Mouse (Mus musculus) small intestine, adult 2 months (tissue): ENCODE results near the gene Slc26a8. TPM values are rescaled to one million over a fixed set of nuclear protein-coding genes. Genes with fewer than 3 reads are reported as not detected.

Experiments
- H3K27ac ChIP-seq: fragments of 200-500 bp; 2 replicates; pipeline ENCODE4 v1.5.1; 2012; ENCODE audit warnings: low read depth, low read length, control low read depth, inconsistent platforms; ENCODE audit not compliant: insufficient read depth
- H3K27me3 ChIP-seq: fragments of 200-500 bp; 2 replicates; pipeline ENCODE4 v1.6.1; 2012; ENCODE audit warnings: mild to moderate bottlenecking, moderate library complexity, low read length, inconsistent platforms; ENCODE audit not compliant: control insufficient read depth, insufficient read depth
- H3K36me3 ChIP-seq: fragments of 200-500 bp; 2 replicates; pipeline ENCODE4 v1.6.1; 2012; ENCODE audit warnings: mild to moderate bottlenecking, low read length, control low read depth, inconsistent platforms; ENCODE audit not compliant: control insufficient read depth, insufficient read depth
- H3K4me1 ChIP-seq: fragments of 200-500 bp; 2 replicates; pipeline ENCODE4 v1.6.1; 2012; ENCODE audit warnings: low read length, inconsistent platforms, mixed read lengths; ENCODE audit not compliant: control insufficient read depth, insufficient read depth, insufficient read length
- H3K4me3 ChIP-seq: fragments of 200-500 bp; 2 replicates; pipeline ENCODE4 v1.5.1; 2012; ENCODE audit warnings: low read depth, mild to moderate bottlenecking, control low read depth, inconsistent platforms, low read length, moderate library complexity
- CTCF ChIP-seq: fragments of 200-500 bp; IDR thresholded peaks from 2 replicates; pipeline ENCODE4 v1.5.1; 2012; ENCODE audit warnings: low read depth, mild to moderate bottlenecking, control low read depth, inconsistent platforms, low read length, moderate library complexity, mixed read lengths; ENCODE audit not compliant: insufficient replicate concordance, insufficient read length; ENCODE audit errors: extremely low read depth
- POLR2A ChIP-seq: fragments of 200-500 bp; IDR thresholded peaks from 2 replicates; pipeline ENCODE4 v1.6.1; 2012; ENCODE audit warnings: low read depth, mild to moderate bottlenecking, control low read depth, inconsistent platforms, low read length, moderate library complexity
- WGBS: fragments of 180-500 bp; shearing (Covaris S2); methylation state at CpG from one replicate; pipeline ENCODE4 v1.1.7; 2018; 5-methylcytosine and 5-hydroxymethylcytosine counted together
- polyA plus RNA-seq: library from polyadenylated mRNA; depleted of rRNA; stranded (reverse); fragments of >200 nt; gene quantifications from 2 replicates; pipeline ENCODE4 v1.2.3, GENCODE M21; 2012

Slc26a8 gene
- polyA plus RNA-seq, 1 experiment = 0.14 TPM

DNA sequence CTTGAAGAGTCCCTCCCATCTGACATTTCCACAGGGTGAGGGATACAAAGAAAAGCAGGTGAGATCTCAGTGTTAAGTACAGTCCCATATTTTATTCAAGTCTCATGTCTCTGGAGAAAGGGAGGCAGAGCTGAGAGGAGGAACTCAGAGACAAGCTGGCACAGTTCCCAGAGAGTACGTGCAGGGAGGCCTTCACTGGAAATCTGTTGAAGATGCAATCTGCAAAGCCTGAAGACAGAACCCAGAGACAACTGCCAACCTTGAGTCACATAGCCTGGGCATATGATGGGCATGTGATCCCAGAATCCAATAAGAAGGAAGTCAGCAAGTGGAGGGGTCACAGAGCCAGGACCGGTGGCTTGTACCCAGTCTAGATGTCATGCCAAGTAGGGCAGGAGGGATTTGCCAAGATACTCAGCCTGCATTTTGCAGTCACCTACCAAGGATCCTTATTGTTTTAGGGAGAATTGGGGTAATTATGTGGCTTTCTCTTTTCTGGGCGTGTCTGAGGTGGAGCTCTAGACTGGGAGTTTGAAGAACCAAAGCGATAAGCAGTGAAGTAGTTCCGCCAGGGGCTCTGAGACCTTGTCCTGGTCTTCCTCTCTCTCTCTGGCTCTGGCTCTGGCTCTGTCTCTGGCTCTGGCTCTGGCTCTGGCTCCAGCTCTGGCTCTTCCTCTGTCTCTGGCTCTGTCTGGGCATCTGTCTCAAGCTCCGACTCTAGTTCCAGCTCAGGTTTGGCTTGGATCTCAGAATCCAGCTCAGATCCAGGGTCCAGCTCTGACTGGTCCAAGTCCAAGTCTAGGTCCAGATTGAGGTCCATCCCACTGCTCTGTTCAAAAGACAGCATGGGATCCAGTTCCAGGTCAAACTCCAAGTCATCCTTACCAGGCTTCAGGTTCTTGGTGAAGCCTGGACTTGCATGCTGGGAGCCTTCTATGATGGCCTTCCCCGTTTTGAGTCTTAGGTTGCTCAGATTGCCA, 52.0 kb downstream of the Slc26a8 start:
- Histone ChIP-seq H3K4me1 (peaks cover 3% of the 10 kb centered on the region; the same call in 1 of the 2 replicates), H3K36me3 (no peaks in the 10 kb centered on the region), H3K27ac (no peak overlapping the region), H3K27me3 (no peaks in the 10 kb centered on the region), H3K4me3 (no peak overlapping the region)
- TF ChIP-seq POLR2A = no peak
- TF ChIP-seq CTCF = no peak
- WGBS = 66% methylated on average over 7 of the region's 7 CpGs

DNA sequence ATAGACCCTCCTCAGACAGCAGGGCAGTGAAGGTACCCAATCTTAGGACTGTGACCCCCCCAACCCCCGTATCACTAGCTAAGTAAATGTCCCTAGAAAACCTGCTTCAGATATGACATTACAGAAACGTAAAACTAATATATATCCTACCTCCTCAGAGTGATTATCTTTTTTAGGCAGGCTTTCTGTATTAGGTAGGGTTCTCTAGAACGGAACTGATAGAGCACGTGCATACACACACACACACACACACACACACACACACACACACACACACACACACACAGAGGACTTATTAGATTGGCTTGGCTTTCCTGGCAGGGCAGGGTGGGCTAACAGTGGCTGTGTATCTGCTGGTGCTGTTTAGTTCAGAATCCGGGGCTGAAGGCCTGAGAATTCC, 54.2 kb downstream of the Slc26a8 start:
- WGBS = 80% methylated on average over 5 of the region's 5 CpGs
- no peaks in the 10 kb centered on the region for H3K27me3 ChIP-seq
- H3K4me1 ChIP-seq = peaks cover 3% of the 10 kb centered on the region; the same call in 1 of the 2 replicates
- no peak overlapping the region for H3K27ac ChIP-seq
- H3K36me3 ChIP-seq = no peaks in the 10 kb centered on the region
- H3K4me3 ChIP-seq = no peak overlapping the region
- TF ChIP-seq CTCF (no peak), POLR2A (no peak)

DNA sequence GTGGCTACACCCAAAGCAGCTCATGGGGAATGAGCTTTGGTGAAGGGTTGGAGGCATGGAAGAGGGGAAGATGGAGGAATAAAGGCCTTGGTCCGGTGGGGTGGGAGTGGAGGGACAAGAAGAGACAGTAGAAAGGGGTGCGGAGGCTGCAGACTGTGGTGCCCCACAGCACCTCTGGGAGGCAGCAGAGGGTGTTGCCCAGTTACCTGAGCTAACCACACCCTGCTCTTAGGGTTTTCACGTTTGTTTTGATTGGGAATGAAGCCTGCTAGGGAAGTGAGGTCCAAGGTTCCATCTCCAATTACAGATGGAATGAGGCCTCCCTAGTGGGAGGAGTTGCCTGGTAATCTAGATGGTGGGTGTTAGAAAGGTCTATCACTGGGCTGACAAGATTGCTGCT, 60.9 kb downstream of the Slc26a8 start:
- H3K4me3 ChIP-seq = no peak overlapping the region
- H3K4me1 ChIP-seq = peaks cover 12% of the 10 kb centered on the region
- H3K27me3 ChIP-seq = no peaks in the 10 kb centered on the region
- 31% methylated on average over 3 of the region's 3 CpGs for WGBS
- H3K36me3 ChIP-seq = no peaks in the 10 kb centered on the region
- TF ChIP-seq CTCF (peak; percentile 55; the same call in 1 of the 2 replicates), POLR2A (no peak)
- no peak overlapping the region for H3K27ac ChIP-seq

DNA sequence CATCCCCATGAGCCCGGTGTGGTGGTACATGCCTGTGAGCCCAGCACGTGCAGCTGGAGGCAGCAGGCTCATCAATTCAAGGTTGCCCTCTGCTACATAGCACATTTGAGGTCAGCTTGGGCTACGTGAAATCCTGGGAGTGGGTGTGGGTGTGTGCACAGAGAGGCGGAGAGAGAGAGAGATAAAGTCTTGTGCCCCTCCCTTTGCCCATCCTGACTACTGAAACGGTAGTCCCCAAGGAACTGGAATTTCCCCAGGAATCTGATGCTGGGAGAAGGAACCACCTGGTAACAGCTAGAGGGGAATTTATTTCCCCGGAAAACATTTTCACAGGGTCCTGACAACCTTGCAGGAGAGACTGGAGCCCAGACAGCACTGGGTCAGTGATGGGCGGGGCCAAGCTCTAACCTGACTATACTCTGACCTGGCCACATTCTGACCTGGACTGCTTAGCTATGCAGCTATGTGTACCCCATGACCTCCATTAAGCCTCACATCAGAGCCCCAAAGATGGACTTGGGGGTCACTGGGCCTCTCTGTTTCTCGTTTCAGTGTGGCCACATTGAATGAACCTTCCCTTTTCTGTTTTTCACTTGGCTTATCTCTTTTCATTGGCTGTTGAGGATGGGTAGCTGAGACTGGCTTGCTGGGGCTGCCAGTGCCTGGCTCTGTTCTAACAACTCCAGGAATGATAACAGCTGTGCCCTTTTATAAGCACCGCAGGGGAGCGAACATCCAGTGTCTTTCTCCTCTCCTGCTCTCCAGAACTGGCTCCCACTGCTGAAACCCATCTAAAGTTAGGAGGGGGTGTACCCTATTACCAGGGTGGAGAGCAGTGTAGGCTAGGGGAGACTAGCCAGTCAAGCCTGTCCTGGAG, 61.5 kb downstream of the Slc26a8 start:
- Histone ChIP-seq H3K27me3 (no peaks in the 10 kb centered on the region), H3K27ac (no peak overlapping the region)
- WGBS = 33% methylated on average over 10 of the region's 10 CpGs

DNA sequence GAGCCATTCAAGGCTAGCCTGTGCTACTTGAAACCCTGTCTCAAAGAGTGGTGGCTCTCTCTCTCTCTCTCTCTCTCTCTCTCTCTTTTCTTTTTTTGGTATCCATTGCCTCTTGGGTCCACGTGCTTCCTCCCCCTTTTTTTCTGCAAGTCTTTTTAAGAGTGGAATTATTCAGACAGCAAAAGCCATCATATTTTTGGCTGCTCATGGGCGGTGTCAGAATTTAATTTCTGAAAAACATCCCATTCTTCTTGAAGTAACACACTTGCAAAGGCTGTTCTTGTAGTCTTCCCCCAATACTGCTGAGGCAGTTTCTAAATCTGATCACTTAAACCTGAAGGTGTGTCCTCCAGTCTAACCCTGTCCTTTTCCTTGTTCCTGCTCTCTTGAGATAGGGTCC, 63.1 kb downstream of the Slc26a8 start:
- TF ChIP-seq POLR2A (no peak), CTCF (no peak)
- 81% methylated on average over 2 of the region's 2 CpGs for WGBS

More for the DNA sequence above, 61.5 kb downstream of the Slc26a8 start:
- TF ChIP-seq POLR2A (no peak), CTCF (no peak)
- H3K4me1 ChIP-seq = peaks cover 12% of the 10 kb centered on the region
- no peak overlapping the region for H3K4me3 ChIP-seq
- H3K36me3 ChIP-seq = no peaks in the 10 kb centered on the region

DNA sequence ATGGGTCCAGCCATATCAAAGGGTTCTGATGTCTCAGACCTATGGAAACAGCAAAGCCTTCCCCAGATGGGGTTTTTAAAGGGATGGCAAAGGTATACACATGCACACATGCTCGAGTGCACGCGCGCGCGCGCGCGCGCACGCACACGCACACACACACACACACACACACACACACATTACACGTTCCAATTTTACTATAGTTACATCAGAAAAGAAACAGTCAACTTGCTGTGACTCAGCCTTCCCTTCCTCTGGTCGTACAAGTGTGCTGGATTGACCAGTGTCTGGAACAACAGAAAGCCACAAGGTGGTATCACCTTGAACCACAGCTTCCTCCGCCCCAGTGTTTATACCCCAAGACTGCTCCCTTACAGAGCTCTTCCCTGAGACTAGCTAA, 64.7 kb downstream of the Slc26a8 start:
- WGBS = 89% methylated on average over 15 of the region's 15 CpGs
- TF ChIP-seq CTCF (no peak), POLR2A (no peak)

More for the DNA sequence above, 63.1 kb downstream of the Slc26a8 start:
- Histone ChIP-seq H3K27me3 (no peaks in the 10 kb centered on the region), H3K4me1 (peaks cover 12% of the 10 kb centered on the region), H3K4me3 (no peak overlapping the region), H3K27ac (no peak overlapping the region), H3K36me3 (no peaks in the 10 kb centered on the region)

DNA sequence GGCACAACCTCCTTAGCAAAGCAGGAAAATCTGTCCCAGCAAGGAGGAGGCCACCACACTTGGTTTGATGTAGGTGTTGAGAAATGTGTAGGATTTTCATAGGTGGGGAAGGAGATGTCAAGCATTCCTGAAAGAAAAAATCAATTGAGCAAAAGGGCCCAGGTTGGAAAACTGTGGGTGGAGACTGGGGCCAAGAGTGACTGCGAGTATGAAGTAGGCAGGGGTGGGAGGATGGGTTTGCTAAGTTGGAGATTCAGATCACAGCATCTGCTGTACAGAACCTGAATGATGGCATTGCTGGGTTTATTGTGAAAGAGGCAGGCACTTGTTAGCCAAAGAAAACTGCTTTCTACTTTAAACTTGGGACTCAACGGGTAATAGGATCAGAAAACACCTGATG, 65.2 kb downstream of the Slc26a8 start:
- no peak overlapping the region for H3K4me3 ChIP-seq
- TF ChIP-seq POLR2A = no peak
- no peak for TF ChIP-seq CTCF
- 69% methylated on average over 2 of the region's 2 CpGs for WGBS
- H3K4me1 ChIP-seq = peaks cover 18% of the 10 kb centered on the region
- H3K27ac ChIP-seq = no peak overlapping the region
- H3K27me3 ChIP-seq = no peaks in the 10 kb centered on the region
- H3K36me3 ChIP-seq = peaks cover 4% of the 10 kb centered on the region; the same call in 1 of the 2 replicates

More for the DNA sequence above, 64.7 kb downstream of the Slc26a8 start:
- H3K4me3 ChIP-seq = no peak overlapping the region
- no peaks in the 10 kb centered on the region for H3K36me3 ChIP-seq
- H3K27ac ChIP-seq = no peak overlapping the region
- peaks cover 15% of the 10 kb centered on the region for H3K4me1 ChIP-seq
- no peaks in the 10 kb centered on the region for H3K27me3 ChIP-seq
